ENCODE assay signal across 23 mouse cellular contexts in the genomic region with DNA sequence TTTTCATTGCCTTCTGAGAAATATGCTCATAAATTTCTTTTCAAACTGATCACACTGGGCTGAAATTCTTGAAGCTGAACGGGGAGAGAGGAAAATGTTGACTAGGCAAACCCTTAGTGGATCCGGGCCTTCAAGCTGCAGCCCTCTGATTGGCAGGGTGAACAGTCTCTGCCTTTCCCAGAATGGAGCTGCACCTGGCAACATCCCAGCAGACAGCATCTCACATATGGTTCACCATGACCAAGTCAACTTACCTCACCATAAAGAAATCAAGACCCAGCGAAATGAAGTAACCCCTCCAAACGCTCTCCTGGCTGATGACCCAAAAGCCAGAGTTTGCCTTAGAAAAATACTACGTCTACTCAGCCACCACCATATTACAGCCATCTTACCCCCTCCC. TPM values are rescaled to one million over a fixed set of nuclear protein-coding genes. Genes with fewer than 3 reads are reported as not detected.
"Had no signal": no experiment of that assay in that cellular context is flagged by ENCODE, and none has a peak within 500 bp of the region (broad histone marks: within the 10 kb centered on the region; RNA-seq: fewer than 3 reads in every experiment).

No protein-coding gene starts in this region.

- H3K4me1 ChIP-seq: liver, embryonic 12.5 days; liver, embryonic 15.5 days; megakaryocyte, embryonic 14.5 days; midbrain, embryonic 13.5 days had no signal

- H3K36me3 ChIP-seq: kidney, embryonic 15.5 days; limb, embryonic 13.5 days; liver, embryonic 12.5 days; liver, embryonic 15.5 days; lung, embryonic 15.5 days; midbrain, embryonic 10.5 days; midbrain, embryonic 13.5 days; neural tube, embryonic 13.5 days had no signal

- H3K27ac ChIP-seq: kidney, embryonic 15.5 days; limb, embryonic 13.5 days; liver, embryonic 12.5 days; liver, embryonic 15.5 days; lung, embryonic 15.5 days; macrophage; midbrain, embryonic 10.5 days; midbrain, embryonic 13.5 days; neural tube, embryonic 13.5 days had no signal

- DNase-seq: kidney, postnatal 10 days; kidney, postnatal 36 days; left cerebral cortex, postnatal 4 days; liver; lung, adult 18-20 months; lung, postnatal 10 days; thymus, adult 18-20 months; thymus, postnatal 14 days; thymus, postnatal 4 days had no signal

- H3K4me3 ChIP-seq: kidney, embryonic 15.5 days; limb, embryonic 13.5 days; liver, embryonic 12.5 days; liver, embryonic 15.5 days; lung, embryonic 15.5 days; megakaryocyte, embryonic 14.5 days; midbrain, embryonic 10.5 days; midbrain, embryonic 13.5 days; myocyte; neural tube, embryonic 13.5 days had no signal

- H3K9ac ChIP-seq: kidney, embryonic 15.5 days; limb, embryonic 13.5 days; liver, embryonic 12.5 days; liver, embryonic 15.5 days; lung, embryonic 15.5 days; midbrain, embryonic 13.5 days; neural tube, embryonic 13.5 days had no signal

- H3K9me3 ChIP-seq: kidney, embryonic 15.5 days; limb, embryonic 13.5 days; liver, embryonic 12.5 days; liver, embryonic 15.5 days; lung, embryonic 15.5 days; midbrain, embryonic 10.5 days; midbrain, embryonic 13.5 days; neural tube, embryonic 13.5 days had no signal

- ATAC-seq: liver, embryonic 12.5 days; midbrain, embryonic 13.5 days; midbrain, embryonic 16.5 days had no signal

RNA-seq across cellular contexts. Expression of gene Zfp385b, which starts 8.7 kb away (rescaled TPM):
- total RNA-seq: monocyte, adult 5-6 weeks had no signal
- polyA plus RNA-seq: macrophage; spleen, adult 2 months had no signal
